Mouse (Mus musculus) mesoderm, embryonic 11.5 days (tissue): ENCODE data around the gene Disp1.

Experiments used
- DNase-seq: peaks from one replicate; pipeline ENCODE4 v3.0.0-alpha.2; 2012; ENCODE audit warnings: low read depth, low spot score

Disp1 gene

GRCm38 (mm10) chr1:183220796-183221718 is at the start of gene Disp1:
Gene Disp1 (minus strand): TSS chr1:183221522.
- peak; percentile 88 for DNase-seq

GRCm38 (mm10) chr1:183267666-183268065 is 46.3 kb upstream of the Disp1 start:
- DNase-seq: no peak

DNA sequence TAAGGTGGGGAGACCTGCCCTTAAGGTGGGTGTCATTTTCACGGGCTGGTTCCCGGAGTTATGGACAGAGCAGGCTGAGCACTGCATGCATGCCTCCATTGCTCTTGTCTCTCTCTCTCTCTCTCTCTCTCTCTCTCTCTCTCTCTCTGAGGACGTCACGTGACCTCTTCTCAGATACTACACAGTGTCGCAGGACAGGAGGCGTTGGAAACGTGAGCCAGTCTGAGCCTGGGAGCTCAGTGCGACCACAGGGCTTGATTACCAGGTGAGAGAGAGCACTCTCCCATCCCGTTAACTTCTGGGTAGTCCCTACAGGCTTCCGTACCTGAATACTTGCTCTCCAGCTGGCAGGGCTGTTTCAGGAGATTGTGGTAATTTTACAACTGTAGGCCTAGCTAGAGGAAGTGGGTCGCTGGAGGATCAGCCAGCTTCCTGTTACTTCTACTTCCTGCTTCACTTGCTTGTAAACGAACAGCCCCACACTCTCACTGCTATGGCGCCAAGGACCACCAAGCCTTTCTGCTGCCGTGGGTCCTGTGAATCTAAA is 44.7 kb upstream of the Disp1 start:
- no peak for DNase-seq

GRCm38 (mm10) chr1:183264145-183265008 is 43.1 kb upstream of the Disp1 start:
- DNase-seq: no peak

DNA sequence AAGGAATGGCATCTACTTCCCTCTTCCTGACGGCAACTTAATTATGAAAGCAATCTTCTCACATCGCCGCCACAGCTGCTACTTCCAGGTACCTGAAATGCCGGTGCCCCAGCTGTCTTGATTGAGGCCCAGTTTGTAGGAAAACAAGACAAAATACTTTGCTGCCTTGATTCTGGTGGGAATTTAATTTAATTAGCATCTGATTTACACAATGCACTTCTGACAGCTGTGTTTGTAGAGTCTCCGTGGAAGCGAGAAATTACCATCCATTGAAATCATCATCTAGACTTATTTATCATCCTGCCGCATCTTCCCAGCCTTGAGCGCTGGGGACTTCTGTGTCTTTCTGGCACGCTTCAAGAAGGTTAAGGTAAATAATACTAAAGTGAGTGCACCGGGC is 31.3 kb upstream of the Disp1 start:
- DNase-seq: no peak

DNA sequence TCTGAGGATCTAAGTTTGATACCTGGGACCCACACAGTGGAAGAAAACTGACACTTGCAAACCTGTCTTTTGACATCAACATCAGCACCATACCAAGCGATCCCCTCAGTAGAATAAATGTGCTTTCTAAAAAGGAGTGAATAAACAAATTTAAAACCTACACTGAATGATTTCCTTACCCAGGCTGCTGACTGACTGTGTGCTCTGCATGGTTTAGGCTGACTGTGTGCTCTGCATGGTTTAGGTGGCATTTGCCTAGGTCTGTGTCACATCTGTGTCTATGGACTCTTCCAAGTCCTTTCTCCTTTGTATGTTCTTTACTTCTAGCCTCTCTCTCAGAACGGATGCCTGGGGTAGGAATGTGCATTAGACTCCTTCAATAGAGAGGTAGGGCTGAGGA is 30.5 kb upstream of the Disp1 start:
- DNase-seq: no peak

DNA sequence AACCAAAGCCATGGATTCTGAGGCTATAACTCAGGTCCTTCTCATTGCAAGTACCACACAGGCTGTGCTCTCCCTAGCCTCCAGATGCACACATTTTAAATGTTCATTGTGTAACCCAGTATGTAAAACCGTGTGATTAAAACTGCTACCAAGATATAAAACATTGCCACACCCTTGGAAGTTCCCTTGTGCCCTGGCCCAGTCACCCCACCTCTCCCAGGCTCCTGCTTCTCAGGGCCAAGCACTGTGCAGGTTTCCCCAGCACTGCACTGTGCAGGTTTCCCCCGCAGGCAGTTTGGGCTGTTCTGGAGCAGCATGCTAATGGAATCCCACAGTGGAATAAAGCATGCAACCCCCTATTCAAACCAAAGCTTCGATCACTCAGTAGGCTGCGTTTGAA is 29.3 kb upstream of the Disp1 start:
- no peak for DNase-seq

GRCm38 (mm10) chr1:183248144-183248543 is 26.8 kb upstream of the Disp1 start:
- DNase-seq: no peak

DNA sequence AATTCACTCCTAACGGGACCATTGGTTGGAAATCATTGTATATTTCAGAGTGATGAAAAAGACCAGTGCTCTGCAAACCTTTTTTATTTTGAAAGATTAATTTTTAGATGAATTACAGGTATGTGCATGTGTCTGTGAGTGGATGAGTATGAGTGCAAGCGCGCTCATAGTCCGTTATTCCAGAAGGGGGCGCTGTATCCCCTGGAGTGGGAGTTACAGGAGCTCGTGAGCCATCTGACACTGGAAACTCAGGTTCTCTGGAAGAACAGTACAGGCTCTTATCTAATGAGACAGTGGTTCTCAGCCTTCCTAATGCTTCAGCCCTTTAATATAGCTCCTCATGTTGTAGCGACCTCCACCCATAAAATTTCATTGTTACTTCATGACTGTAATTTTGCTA is 22.0 kb upstream of the Disp1 start:
- no peak for DNase-seq

- DNase-seq: peak; percentile 20
Measured at GRCm38 (mm10) chr1:183237901-183238300, 16.6 kb upstream of the Disp1 start.

DNA sequence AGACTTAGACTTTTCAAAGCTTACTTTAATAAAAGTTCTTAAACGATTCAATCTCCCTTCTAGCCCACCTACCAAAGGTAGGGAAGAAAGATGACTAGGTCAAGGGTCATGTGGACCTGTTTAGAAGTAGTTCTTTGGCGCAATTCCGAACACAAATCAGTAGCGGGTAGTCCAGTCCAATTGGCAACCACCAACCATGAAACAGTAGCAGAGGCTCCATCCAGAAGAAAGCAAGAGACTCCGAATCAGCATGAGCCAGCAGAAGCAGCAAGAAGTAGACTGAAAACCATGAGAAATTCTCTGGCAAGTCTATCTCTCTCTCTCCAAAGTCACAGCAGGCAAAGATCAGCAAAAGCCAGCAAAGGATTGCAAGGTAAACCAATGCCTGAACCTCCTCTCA is 15.1 kb upstream of the Disp1 start:
- no peak for DNase-seq

DNA sequence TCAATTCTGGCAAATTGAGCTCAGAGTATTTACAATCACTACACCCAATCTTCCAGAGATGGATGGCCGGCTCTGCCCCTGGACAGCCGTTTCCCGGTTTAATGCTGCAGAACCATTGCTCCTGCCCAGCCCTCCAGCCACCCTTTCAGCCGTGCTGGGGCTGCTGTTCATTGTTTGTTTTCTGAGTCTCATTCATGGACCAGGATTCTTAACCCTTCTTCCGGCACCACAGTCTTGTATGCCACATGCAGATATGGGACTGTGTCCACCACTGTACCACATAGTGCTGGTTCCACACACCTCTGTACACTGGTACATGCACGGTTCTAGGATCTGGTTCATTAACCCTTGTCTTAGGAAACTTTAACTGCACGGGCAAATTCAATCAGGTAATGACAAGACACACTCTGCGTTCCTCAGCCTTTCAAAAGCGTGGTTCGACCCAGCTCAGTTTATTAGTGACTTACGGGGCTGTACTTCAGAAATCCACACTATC is 12.4 kb upstream of the Disp1 start:
- DNase-seq: no peak

DNA sequence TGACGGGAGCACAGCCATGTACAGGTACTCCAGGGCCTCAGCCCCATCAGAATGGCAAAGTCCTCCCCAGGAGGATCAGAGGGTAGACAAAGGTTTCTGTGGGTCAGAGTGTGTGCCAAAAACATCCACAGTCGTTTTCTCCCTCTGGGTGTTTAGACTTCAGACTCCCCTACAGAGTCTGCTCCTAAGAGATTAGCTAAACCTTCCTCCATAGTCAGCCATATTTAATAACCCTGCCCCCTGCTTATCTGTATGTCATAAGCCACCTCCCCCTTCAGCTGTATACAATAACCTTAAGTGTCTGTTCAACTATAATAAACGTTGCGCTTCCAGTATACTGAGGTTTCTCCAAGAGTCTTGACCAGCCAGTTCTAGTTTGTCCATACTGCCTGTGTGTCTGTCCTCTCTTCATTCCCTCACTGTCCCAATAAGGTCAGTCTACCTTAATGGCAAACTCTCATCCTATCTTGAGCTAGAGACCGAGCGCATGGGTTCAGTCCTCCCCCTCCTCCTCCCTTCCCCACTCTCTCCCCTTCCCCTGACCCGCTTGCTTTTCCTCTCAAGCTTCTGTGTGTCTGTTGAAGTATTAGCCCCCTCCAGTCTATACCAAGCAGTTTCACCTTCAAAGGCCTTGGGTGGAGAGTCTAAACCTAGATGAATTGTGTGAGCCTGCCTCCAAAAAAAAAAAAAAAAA is 11.8 kb upstream of the Disp1 start:
- DNase-seq: no peak

DNA sequence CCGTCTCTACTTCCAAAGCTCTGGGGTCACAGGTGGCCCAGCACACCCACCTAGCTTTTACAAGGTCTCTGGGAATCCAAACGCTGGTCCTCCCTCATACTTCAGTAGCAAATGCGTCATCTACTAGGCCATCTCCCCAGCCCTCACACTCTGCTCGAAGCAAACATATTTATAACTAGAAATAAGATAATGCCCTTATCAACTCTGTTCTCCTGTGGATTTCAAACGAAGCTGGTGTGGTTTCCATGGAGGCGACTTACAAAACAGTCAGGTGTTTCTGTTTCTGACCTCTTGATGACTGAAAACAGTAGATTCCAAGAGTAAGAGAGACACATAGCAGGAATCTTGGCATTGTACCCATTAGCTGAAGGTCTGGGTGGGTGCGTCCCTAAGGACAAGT is 6.1 kb upstream of the Disp1 start:
- no peak for DNase-seq

DNA sequence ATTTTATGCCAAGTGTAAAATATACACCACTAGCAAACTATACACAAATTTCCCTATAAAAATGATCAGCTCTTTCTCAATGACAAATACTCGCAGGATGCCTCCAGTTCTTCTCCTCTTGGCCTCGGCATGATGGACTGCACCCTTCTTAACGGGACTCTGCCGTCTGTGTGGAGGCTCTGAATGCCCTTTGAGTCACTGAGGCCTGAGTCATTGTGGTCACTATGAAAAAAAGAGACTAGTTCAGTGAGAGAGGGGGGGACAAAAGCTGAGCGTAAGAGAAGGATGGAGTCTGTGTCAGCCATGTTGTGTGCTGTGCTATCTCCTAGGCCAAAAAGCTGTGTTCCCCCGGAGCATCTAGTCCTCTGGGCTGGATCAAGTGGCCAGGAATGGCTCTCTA is 2.3 kb downstream of the Disp1 start:
- no peak for DNase-seq

GRCm38 (mm10) chr1:183216691-183217090 is 4.6 kb downstream of the Disp1 start:
- DNase-seq: no peak

GRCm38 (mm10) chr1:183215706-183216105 is 5.6 kb downstream of the Disp1 start:
- DNase-seq: no peak

DNA sequence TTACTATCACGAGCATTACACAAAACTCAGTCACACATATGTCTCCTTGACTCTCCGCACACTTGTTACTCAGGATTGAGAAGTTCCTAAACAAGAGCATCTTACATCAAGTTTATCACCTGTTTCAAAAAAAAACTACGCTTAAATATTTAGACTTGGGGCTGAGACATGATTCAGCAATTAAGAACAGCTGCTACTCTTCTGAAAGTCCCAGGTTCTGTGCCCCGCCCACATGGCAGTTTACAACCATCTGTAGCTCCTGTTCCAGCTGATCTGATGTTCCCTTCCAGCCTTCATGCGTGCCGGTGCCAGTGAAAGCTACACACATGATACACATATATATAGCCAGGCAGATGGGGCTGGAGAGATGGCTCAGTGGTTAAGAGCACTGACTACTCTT is 7.5 kb downstream of the Disp1 start:
- no peak for DNase-seq

DNA sequence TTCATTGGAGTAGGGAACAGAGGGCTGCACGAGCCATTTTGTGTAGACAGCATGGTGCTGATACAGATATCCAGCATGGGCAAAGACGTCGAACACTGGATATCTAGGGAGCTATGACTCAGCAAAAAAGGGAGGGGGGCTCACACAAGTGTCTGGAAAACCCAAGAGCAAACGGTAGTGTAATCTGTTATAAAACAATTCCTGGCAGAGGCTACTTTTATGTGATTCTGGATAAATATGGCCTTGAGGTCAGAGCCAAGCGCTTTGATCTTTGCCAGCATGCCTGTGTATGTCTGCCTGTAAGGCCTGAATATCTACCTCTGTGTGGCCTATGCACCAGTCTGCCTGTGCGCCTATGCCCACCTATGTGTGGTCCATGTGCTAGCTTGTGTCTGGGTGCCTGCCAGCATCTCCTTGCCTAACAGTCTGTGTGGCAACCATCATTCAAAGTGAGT is 8.5 kb downstream of the Disp1 start:
- no peak for DNase-seq

DNA sequence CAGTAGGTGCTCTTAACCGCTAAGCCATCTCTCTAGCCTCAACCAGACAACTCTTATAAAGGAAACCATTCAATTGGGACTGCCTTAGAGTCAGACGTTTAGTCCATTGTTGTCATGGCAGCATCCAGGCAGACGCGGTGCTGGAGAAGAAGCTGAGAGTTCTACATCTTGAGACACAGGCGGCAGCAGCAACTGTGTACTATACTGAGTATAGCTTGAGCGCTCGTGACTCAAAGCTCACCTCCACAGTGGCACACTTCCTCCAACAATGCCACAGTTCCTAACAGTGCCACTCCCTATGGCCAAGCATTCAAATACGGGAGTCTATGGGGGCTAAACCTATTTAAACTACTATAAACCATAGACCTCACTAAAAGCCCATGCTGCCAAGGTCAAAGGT is 11.2 kb downstream of the Disp1 start:
- no peak for DNase-seq

DNA sequence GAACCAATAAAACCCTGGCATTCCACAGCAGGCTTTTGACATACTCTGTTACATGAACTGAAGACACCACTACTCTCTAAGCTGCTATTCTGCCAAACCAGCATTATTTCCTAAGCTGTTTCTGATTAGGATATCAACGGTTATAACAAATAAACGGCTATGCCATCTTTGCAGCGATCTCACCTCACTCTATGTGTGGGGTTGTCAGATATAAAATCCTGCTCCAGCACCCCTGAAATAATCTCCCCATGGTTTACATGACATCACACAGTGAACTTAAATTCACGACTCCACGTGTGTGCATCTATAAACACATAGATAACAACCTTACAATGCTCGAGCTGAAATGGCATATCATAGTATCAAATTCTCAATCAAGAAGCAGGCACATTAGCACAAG is 13.7 kb downstream of the Disp1 start:
- no peak for DNase-seq
